Mouse (Mus musculus) spleen, adult 18-20 months (tissue): ENCODE measurements around the gene Furin.

ENCODE experiments used
- DNase-seq, 2 experiments: peaks; one replicate each; pipeline ENCODE4 v3.0.0; 2022; ENCODE audit warnings: mixed read lengths in 2 of 2

The Furin gene

DNA sequence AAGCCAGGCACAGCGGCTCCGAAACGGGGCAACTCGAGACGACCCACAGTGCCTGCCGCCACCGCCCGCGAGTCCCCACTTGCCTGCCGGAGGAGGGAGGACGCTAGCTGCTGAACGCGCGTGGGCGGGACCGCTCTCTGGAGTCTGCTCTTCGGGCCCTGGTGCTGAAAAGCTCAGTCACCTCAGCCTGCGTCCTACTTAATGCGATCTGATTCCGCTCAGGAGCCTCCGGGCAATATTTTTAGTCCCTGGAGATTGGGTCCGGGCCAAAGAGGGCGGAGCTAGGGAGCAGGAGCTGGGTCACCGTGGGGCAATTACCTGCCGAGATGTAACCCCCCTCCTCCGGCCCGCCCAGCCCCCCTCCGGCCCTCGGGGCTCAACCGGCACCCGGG is 34.6 kb downstream of the Furin start:
- peak; percentile 77 to 81 for DNase-seq

- DNase-seq = no peak
Measured at GRCm38 (mm10) chr7:80369967-80370431, 35.2 kb downstream of the Furin start.

DNA sequence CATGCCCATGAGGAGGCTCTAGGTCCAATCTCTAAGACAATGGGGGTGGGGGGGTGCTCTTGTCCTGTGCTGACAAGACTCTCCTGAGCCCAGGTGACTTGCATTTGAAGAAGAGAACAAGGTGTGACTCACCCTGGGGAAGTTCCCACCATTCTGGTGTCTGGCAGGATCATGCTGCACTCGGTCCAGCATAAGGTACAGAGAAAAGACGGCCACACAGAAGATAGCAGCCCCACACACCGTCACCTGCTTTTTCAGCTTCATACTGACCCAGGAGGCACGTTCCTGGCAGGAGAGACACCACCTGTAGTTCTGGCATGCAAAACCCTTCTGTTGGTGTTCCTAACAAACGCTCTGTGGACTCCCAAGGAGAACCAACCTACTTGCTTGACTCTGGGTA is 35.8 kb downstream of the Furin start:
- DNase-seq = no peak

- no peak for DNase-seq
Measured at GRCm38 (mm10) chr7:80368635-80369421, 36.4 kb downstream of the Furin start.

DNA sequence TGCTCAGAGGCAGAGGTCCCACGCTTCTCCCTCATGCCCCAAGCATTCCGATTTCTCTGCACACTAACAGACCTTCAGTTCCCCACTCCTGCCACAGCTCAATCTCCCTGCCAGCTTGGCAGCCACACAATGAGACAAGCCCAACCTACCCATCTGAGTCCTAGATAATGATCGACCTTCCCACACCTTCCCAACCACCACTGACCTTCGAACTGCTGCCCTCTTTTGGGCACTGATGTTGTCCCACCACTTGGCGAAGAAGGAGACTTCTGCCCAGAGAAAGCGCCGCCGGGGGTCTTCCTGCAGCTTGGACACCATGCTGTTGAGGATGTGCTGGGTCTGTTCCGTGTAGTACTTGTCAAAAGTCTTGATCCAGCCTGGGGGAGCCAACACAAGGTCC is 37.2 kb downstream of the Furin start:
- DNase-seq = no peak

GRCm38 (mm10) chr7:80367232-80367631 is 38.0 kb downstream of the Furin start:
- no peak for DNase-seq

DNA sequence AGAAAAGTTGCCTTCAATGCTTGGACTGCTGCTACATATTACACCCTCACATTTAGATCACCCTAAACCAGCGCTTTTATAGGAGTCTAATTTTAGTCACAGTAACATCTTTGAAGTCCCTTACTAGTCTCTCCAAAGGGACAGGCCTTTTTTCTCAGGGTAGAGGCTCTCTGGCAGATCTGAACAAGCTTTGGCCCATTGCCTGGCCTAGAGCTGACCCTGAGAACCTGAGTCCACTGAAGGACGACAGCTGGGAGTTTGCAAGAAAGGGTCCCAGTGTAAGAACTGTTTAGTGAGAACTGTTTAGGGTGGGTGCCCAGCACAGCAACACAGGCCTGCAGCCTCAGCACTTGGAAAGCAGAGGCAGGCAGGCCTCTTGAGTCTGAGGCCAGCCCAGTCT is 39.5 kb downstream of the Furin start:
- no peak for DNase-seq

DNA sequence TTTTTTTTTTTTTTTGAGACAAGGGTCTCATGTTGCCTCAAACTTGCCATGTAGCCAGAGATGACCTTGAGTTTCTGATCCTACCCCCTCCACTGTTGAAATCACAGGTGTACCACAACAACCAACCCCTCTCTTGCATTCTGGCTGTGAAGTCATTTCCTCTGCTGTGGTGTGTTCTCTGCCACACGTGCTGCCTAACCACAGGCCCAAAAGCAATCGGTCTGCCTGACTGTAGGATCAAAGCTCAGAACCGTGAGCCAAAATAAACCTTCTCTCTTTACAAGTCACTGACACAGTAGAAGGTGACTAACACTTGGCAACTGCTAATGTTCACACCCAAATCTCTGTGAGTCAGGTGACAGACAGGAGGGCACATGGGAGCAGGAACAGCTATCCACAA is 44.8 kb downstream of the Furin start:
- no peak for DNase-seq

DNA sequence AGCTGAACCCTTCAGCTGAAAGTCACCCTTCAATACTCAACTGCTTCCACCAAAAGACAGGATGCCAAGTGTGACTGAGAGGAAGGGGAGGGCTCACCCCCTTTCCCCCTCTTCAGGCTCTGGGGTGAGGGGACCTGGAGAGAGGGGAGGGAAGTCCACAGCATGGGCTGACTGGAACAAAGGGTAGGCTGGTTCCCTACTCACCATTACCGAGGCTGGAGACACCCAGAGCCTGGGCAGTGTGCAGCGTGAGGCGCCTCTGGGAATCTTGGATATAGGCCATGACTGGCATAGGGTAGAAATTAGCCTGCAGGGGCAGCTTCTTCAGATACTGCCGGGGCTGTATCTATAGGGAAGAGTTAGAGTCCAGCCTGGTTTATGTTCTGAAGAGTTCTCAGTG is 47.2 kb downstream of the Furin start:
- DNase-seq = no peak

DNA sequence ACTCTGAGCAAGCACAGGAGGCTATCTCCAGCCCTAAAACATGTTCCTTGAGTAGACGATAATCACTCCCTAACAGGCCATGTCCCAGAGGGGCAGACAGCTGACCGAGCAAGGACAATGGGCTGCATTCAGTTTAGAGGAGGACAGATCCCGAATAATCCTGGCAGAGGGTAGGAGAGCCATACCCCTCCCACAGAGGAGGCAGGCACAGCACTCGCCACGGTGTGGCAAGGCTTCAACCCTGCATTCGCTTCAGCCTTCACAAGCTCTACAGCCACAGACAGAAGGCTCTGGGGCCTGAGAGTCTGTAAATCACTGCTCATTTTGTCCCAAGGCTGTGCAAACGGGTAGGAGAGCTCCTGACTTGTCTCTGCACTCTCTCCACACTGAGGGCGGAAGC is 48.1 kb downstream of the Furin start:
- no peak for DNase-seq

DNA sequence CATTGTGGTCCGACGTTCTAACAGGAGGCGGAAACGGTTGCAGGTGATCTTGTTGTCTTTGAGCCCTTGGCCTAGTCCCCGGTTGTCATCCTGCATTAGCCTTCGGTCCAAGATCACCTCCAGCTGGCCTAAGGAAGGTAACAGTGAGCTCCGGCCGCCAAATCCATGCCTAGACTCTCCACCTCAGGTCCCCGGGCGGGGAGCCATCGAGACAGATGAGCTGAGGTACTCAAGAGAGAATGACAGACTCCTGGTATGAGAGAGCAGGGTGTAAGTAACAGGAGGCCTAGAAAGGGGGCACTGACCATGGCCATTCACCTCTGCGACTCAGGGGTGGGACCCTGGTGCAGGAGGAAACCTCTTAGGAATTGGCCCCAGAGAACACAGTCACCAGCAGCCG is 48.9 kb downstream of the Furin start:
- DNase-seq = no peak

- DNase-seq = no peak
Measured at GRCm38 (mm10) chr7:80352920-80353319, 52.3 kb downstream of the Furin start.

- DNase-seq = no peak
Measured at GRCm38 (mm10) chr7:80350808-80351207, 54.4 kb downstream of the Furin start.

- no peak for DNase-seq
Measured at GRCm38 (mm10) chr7:80347670-80348586, 57.3 kb downstream of the Furin start.

DNA sequence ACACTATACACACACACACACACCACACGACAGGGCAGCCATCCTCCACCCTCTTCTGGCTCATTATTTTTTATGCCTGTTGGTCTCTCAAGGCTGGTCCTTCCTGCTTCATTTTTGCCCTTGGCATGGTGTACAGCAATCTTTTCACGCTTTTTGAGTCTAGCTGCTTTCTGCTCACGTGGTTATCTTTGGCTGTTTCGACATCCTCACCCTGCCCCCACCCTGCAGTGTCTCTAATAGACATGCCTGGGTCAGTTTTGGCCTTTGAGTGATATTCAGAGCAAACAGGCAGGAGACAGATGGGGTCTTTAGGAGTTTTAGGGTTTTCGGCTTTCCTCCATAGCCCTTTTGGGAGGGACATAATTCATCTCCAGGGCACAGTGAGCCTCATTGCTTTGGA is 58.4 kb downstream of the Furin start:
- DNase-seq = no peak

DNA sequence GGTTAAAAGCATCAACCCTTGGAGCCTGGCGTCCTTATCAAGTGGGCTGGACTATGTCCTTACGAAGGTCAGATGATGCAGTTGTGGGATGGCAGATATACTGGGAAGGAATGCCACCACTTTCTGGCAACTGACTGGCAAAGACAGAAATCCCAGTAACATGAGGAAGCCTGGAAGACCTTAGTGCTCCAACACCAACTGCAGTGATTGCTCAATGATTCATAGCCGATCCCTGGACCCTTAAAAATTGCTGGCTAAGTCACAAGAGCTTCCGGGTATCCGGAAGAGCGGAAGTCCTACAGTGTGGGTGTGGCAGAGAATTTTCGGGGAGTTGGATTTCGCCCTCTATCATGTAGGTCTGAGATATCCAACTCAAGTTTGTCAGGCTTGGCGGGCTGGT is 59.1 kb downstream of the Furin start:
- no peak for DNase-seq

DNA sequence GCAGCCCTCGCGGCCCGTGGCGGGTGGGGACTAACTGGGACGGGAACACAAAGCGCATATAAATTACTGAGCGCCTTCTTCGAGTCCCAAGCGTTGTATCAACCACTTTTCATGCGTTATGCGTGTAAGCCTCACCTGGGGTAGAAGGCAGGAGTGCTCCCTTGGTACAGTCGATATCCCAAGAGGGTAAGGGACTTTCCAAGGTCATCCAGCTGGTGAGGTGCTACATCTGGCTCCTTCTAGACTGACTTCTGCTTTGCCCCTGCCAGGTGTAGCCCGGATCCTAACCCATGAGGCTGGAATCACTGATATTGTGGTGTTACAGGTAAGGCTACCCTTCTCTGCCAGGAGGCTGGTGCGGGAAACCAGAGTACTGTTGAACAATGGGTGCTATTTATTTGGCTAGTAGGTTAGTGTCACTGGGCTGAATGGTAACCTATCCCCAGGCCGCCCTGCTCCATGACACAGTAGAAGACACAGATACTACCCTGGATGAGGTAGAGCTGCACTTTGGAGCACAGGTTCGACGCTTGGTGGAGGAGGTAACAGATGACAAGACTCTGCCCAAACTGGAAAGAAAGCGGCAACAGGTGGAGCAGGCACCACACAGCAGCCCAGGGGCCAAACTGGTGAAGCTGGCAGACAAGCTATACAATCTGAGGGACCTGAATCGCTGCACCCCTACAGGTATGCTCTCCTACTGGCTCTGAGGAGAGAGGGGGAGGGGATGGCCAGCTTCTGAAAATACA is 61.8 kb downstream of the Furin start:
- DNase-seq = no peak

GRCm38 (mm10) chr7:80342858-80343257 is 62.4 kb downstream of the Furin start, which contains the start of gene Hddc3:
TSS of gene Hddc3 (plus strand) at chr7:80343104.
- peak; percentile 82 to 97 for DNase-seq

GRCm38 (mm10) chr7:80341793-80342192 is 63.4 kb downstream of the Furin start:
- no peak for DNase-seq

DNA sequence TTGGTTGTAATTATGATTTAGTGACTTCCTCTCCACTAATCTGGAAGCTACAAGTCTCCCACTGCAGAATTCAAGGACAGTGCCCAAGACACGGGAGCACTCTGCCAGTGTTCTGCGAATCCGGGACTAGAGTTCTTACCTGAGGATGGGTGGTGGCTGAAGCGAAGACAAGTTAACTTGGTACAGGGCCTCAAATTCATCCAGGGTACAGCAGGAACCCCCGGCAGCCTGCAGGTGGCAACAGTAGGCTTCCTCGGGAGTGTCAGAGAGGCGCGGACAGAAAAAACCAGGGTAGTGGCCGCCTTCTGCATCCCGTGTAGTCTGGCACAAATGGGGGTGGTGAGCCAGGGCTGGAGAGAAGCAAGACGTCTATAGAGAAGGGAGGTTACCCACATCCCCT is 64.4 kb downstream of the Furin start, which contains the start of gene Unc45a:
Unc45a (minus strand) TSS at position 213 of the 400 bp plus-strand sequence.
- peak; percentile 65 to 71 for DNase-seq

DNA sequence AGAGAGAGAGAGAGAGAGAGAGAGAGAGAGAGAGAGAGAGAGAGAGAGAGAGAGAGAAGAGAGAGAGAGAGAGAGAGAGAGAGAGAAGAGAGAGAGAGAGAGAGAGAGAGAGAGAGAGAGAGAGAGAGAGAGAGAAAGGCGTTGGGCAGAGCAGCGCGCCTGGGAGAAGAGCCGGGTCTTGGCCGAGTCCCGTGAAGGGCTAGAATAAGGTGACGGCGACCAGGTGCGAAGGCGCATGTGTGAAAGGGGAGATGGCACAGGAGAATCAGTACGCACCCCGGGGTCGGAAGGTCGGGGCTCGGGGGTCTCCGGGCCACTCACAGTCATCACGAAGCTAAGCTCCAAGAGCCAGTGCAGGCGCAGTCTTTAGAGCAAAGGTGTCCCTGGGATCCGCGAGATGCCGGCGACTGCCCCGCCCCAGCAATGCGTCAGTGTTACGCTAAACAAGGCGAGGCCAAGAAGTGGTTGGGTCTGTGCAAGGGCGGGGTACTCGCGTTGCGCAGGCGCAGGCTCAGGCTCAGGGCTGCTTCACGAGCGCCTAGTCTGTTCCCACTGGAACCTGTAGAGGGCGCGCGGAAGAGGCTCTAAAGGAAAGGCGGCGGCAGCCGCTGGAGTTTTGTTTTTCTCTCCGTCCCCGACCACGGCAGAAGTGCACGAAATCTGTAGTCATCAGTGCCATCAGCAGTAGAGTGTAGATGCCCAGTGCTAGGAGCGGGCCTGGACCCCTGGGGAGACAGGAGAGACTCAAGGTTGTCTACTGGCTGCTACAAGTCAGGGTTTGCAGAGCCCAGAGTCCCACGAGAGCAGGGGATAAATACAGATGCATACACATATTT is 65.2 kb downstream of the Furin start:
- peak; percentile 96 to 97 for DNase-seq

DNA sequence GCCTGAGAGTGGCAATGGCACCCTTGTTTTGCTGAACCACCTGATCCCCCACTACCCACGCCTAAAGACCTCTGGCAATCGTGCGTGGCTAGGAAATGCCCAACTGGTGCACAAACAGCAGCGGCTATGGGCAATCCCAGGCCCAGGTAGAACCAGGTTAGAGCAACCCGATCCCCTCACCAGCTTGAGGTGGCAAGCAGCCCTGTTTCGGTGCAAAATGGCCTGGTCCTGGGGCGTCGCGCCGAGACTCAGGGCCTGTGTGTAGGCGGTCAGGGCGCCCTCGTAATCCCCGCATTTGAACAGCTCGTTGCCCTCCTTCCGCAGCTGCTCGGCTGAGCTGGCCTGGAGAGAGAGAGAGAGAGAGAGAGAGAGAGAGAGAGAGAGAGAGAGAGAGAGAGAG is 65.9 kb downstream of the Furin start:
- DNase-seq = peak in 1 of 2 experiments; percentile 28
